23 mouse cellular contexts compared by ENCODE assay signal in the genomic region with DNA sequence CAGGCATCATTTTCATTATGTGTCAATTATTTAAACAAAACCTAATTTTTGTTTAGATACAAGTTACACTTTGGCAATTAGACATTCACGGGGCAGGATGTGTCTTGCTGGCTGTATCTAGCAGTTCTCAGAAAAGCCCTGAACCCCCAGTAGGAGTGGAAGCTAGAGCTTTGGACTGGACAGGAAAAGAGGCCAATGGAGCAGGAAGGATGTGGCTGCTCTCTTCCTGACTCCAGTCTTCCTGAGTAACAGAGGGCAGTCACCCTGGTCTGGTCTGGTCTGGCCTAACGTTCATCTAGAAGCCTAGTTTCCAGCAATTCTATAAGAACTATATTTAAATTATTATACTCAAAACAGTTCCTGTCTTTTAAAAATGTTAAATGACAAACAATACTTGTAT. TPM values are rescaled to one million over a fixed set of nuclear protein-coding genes. Genes with fewer than 3 reads are reported as not detected.
A peak's percentile ranks its signal among the peaks of the same experiment; 100 is the strongest.
DNase-seq lines count a peak whose midpoint lies in the region; ATAC-seq and TF ChIP-seq lines count a peak whose summit lies in the region.
"Had no signal": no experiment of that assay in that cellular context is flagged by ENCODE, and none has a peak within 500 bp of the region (broad histone marks: within the 10 kb centered on the region; RNA-seq: fewer than 3 reads in every experiment).

No protein-coding gene starts in this region.

- no peaks in the 10 kb centered on the region for H3K27me3 ChIP-seq in heart, postnatal 0 days (ENCODE audit: control insufficient read depth, insufficient read depth, low read length)
- H3K27me3 ChIP-seq in heart, embryonic 11.5 days (ENCODE audit: control insufficient read depth, insufficient read depth, low read length): no peaks in the 10 kb centered on the region
- no peaks in the 10 kb centered on the region for H3K27me3 ChIP-seq in liver, adult 2 months (ENCODE audit: control insufficient read depth, insufficient read depth, low read length)
- H3K27me3 ChIP-seq in liver, embryonic 11.5 days (replicated peaks; ENCODE audit: control insufficient read depth, insufficient read depth, low read length): no peaks in the 10 kb centered on the region
- H3K27me3 ChIP-seq: hindbrain, embryonic 12.5 days; limb, embryonic 12.5 days; midbrain, embryonic 13.5 days had no signal

- TF ChIP-seq EP300 in heart, postnatal 0 days (IDR thresholded peaks at IDR 0.05; ENCODE audit: low read depth): no peak

- no peak for TF ChIP-seq CTCF in heart, postnatal 0 days (IDR thresholded peaks at IDR 0.05; ENCODE audit: low read depth)
- TF ChIP-seq CTCF in liver, adult 2 months (IDR thresholded peaks at IDR 0.05; ENCODE audit: low read depth, low read length): no peak

- peak overlapping the region; percentile 75; the same call in 1 of the 2 replicates for H3K27ac ChIP-seq in heart, postnatal 0 days (ENCODE audit: low read depth)
- no peak overlapping the region for H3K27ac ChIP-seq in heart, embryonic 11.5 days (ENCODE audit: low read depth, low read length)
- no peak overlapping the region for H3K27ac ChIP-seq in liver, adult 2 months (replicated peaks; ENCODE audit: insufficient read depth, low read depth, low read length)
- H3K27ac ChIP-seq in liver, embryonic 11.5 days (ENCODE audit: low read depth, low read length): no peak overlapping the region
- 0 out of 2 replicates have a peak overlapping the region, but pooled peaks have one; percentile 25 for H3K27ac ChIP-seq in brown adipose tissue, adult 24 weeks (replicated peaks; ENCODE audit: low read depth, low read length)
- H3K27ac ChIP-seq: hindbrain, embryonic 12.5 days; limb, embryonic 12.5 days; liver, embryonic 14.5 days; midbrain, embryonic 13.5 days; stomach, postnatal 0 days had no signal

- peak; percentile 91 for DNase-seq in heart, adult 11 months
- DNase-seq in heart, postnatal 4 days: no peak
- DNase-seq in heart, postnatal 0 days (ENCODE audit: low spot score): no peak
- DNase-seq in liver, adult 2 months (ENCODE audit: extremely low read depth, low read depth, low spot score): peak; percentile 7
- no peak for DNase-seq in liver, embryonic 11.5 days (ENCODE audit: low spot score)
- DNase-seq in gastrocnemius, postnatal 4 days (ENCODE audit: low spot score in 2 of 2): no peak
- DNase-seq: cerebellum, adult 11 months; cerebellum, adult 9-11 months; forebrain, postnatal 0 days; gastrocnemius, postnatal 14 days; layer of hippocampus, postnatal 36 days; lung, postnatal 10 days; thymus, adult 2 months had no signal

- H3K79me2 ChIP-seq in liver, adult 2 months (ENCODE audit: control insufficient read depth, insufficient read depth, low read length): no peaks in the 10 kb centered on the region

- peaks cover 16% of the 10 kb centered on the region; the same call in 1 of the 2 replicates for H3K4me1 ChIP-seq in heart, postnatal 0 days (ENCODE audit: control insufficient read depth, insufficient read depth)
- peaks cover 25% of the 10 kb centered on the region for H3K4me1 ChIP-seq in heart, embryonic 11.5 days (ENCODE audit: control insufficient read depth, insufficient read depth, low read length)
- peaks cover 4% of the 10 kb centered on the region; the same call in 1 of the 2 replicates for H3K4me1 ChIP-seq in liver, adult 2 months (ENCODE audit: control insufficient read depth, insufficient read depth, low read length)
- H3K4me1 ChIP-seq in liver, embryonic 11.5 days (replicated peaks; ENCODE audit: control insufficient read depth, insufficient read depth, low read length): peaks cover 8% of the 10 kb centered on the region; the same call in 1 of the 2 replicates
- H3K4me1 ChIP-seq in brown adipose tissue, adult 24 weeks (ENCODE audit: control insufficient read depth, insufficient read depth, insufficient read length, low read length): peaks cover 22% of the 10 kb centered on the region; the same call in 1 of the 2 replicates
- H3K4me1 ChIP-seq: midbrain, embryonic 13.5 days had no signal

- no peaks in the 10 kb centered on the region for H3K9me3 ChIP-seq in heart, postnatal 0 days (replicated peaks; ENCODE audit: control insufficient read depth, low read length)
- H3K9me3 ChIP-seq in heart, embryonic 11.5 days (replicated peaks; ENCODE audit: control insufficient read depth, low read length): no peaks in the 10 kb centered on the region
- H3K9me3 ChIP-seq in liver, embryonic 11.5 days (ENCODE audit: control insufficient read depth, low read length): no peaks in the 10 kb centered on the region
- H3K9me3 ChIP-seq: embryonic facial prominence, embryonic 10.5 days; hindbrain, embryonic 12.5 days; limb, embryonic 12.5 days; midbrain, embryonic 13.5 days had no signal

- TF ChIP-seq POLR2A in liver, adult 2 months (IDR thresholded peaks at IDR 0.05; ENCODE audit: extremely low read depth, insufficient read depth, low read length): no peak

- H3K9ac ChIP-seq in heart, postnatal 0 days (replicated peaks; ENCODE audit: low read depth, low read length): no peak overlapping the region
- H3K9ac ChIP-seq in heart, embryonic 11.5 days (ENCODE audit: low read depth, low read length): no peak overlapping the region
- no peak overlapping the region for H3K9ac ChIP-seq in liver, adult 2 months (ENCODE audit: low read depth, low read length)
- no peak overlapping the region for H3K9ac ChIP-seq in liver, embryonic 11.5 days (ENCODE audit: low read depth, low read length)
- H3K9ac ChIP-seq: forebrain, postnatal 0 days; hindbrain, embryonic 12.5 days; limb, embryonic 12.5 days; liver, embryonic 14.5 days; midbrain, embryonic 13.5 days had no signal

- ATAC-seq in heart, postnatal 0 days (ENCODE audit: insufficient read depth, low read depth): no peak
- ATAC-seq in heart, embryonic 11.5 days (replicated peaks; ENCODE audit: insufficient number of reproducible peaks, low FRiP score, low TSS enrichment): no peak
- ATAC-seq in liver, embryonic 11.5 days (replicated peaks; ENCODE audit: low FRiP score): no peak
- ATAC-seq: CD4-positive, CD25-positive, alpha-beta regulatory T cell, adult 4 months; forebrain, postnatal 0 days; intestine, postnatal 0 days; midbrain, embryonic 13.5 days had no signal

- H3K36me3 ChIP-seq in heart, postnatal 0 days (replicated peaks; ENCODE audit: control insufficient read depth, insufficient read depth, low read length): no peaks in the 10 kb centered on the region
- no peaks in the 10 kb centered on the region for H3K36me3 ChIP-seq in heart, embryonic 11.5 days (ENCODE audit: control insufficient read depth, insufficient read depth, low read length)
- H3K36me3 ChIP-seq in liver, adult 2 months (ENCODE audit: control insufficient read depth, insufficient read depth, low read length): no peaks in the 10 kb centered on the region
- no peaks in the 10 kb centered on the region for H3K36me3 ChIP-seq in liver, embryonic 11.5 days (ENCODE audit: control insufficient read depth, insufficient read depth, low read length)
- H3K36me3 ChIP-seq: embryonic facial prominence, embryonic 10.5 days; hindbrain, embryonic 12.5 days; limb, embryonic 12.5 days; midbrain, embryonic 13.5 days had no signal

- 64% methylated on average over 2 of the region's 2 CpGs for WGBS in heart, postnatal 0 days
- 58% methylated on average over 2 of the region's 2 CpGs for WGBS in heart, embryonic 11.5 days (ENCODE audit: insufficient replicate concordance)
- WGBS in liver, adult 2 months: 71% methylated on average over 2 of the region's 2 CpGs
- WGBS in liver, embryonic 11.5 days: 42% methylated on average over 2 of the region's 2 CpGs

- no peak overlapping the region for H3K4me2 ChIP-seq in heart, postnatal 0 days (ENCODE audit: low read depth, low read length)
- H3K4me2 ChIP-seq in heart, embryonic 11.5 days: no peak overlapping the region
- no peak overlapping the region for H3K4me2 ChIP-seq in liver, embryonic 11.5 days
- H3K4me2 ChIP-seq: hindbrain, embryonic 12.5 days; limb, embryonic 12.5 days; midbrain, embryonic 13.5 days had no signal

- H3K4me3 ChIP-seq in heart, postnatal 0 days (ENCODE audit: low read depth, low read length): no peak overlapping the region
- no peak overlapping the region for H3K4me3 ChIP-seq in heart, embryonic 11.5 days (ENCODE audit: low read depth, low read length)
- H3K4me3 ChIP-seq in liver, adult 2 months (ENCODE audit: insufficient read depth, low read depth, low read length): no peak overlapping the region
- H3K4me3 ChIP-seq in liver, embryonic 11.5 days (ENCODE audit: low read depth, low read length): no peak overlapping the region
- no peak overlapping the region for H3K4me3 ChIP-seq in brown adipose tissue, adult 24 weeks (ENCODE audit: insufficient read depth, low read depth, low read length)
- H3K4me3 ChIP-seq: embryonic facial prominence, embryonic 10.5 days; hindbrain, embryonic 12.5 days; limb, embryonic 12.5 days; midbrain, embryonic 13.5 days had no signal

RNA-seq across cellular contexts. Expression of gene Ice1, which starts 16.0 kb away (rescaled TPM):
- total RNA-seq in heart, postnatal 4 days (2021): 10 to 100 TPM; 35.8 to 36.4 TPM
- total RNA-seq in heart, postnatal 0 days (2014; rRNA removed; ENCODE audit: low replicate concordance): 21.0 and 29.5 TPM in 2 replicates
- 7.2 and 7.7 TPM in 2 replicates for polyA plus RNA-seq in heart, postnatal 0 days (2015; fragmentation: Nextera tagmentation; extraction: Ambion mirVana)
- 19.4 and 22.3 TPM in 2 replicates for polyA plus RNA-seq in heart, embryonic 11.5 days (2014; fragmentation: Nextera tagmentation; extraction: Ambion mirVana)
- 12.2 and 14.5 TPM in 2 replicates for total RNA-seq in liver, adult 2 months (2014; rRNA removed)
- polyA plus RNA-seq in liver, adult 2 months (2012; rRNA removed): 5.9 and 8.5 TPM in 2 replicates
- 19.5 and 22.0 TPM in 2 replicates for polyA plus RNA-seq in liver, embryonic 11.5 days (2014; fragmentation: Nextera tagmentation; extraction: Ambion mirVana)
- polyA plus RNA-seq in brown adipose tissue, adult 24 weeks (2012; ENCODE audit: insufficient read depth, insufficient read length, missing spikeins): 5.4 and 5.6 TPM in 2 replicates
- total RNA-seq in gastrocnemius, postnatal 4 days (2021): 10 to 100 TPM; 43.0 to 44.3 TPM

Comparison
In these comparisons a context has a peak if more than half of its experiments do, and no peak if none do; other contexts are left out.
1. DNase-seq: peak in heart, adult 11 months (single experiment) and liver, adult 2 months (single experiment); none in heart, postnatal 4 days (single experiment), heart, postnatal 0 days (single experiment), liver, embryonic 11.5 days (single experiment) and gastrocnemius, postnatal 4 days (0 of 2).
2. H3K27ac ChIP-seq: peak in heart, postnatal 0 days (single experiment) and brown adipose tissue, adult 24 weeks (single experiment); none in heart, embryonic 11.5 days (single experiment), liver, adult 2 months (single experiment) and liver, embryonic 11.5 days (single experiment).